Mouse (Mus musculus): Measurements from ENCODE around the gene A730061H03Rik.

- TF ChIP-seq CTCF (IDR thresholded peaks at IDR 0.05; ENCODE audit: borderline replicate concordance, control insufficient read depth, extremely low read depth, insufficient read depth, low read length, poor library complexity) (no peak), POLR2A (IDR thresholded peaks at IDR 0.05; ENCODE audit: control insufficient read depth, extremely low read depth, insufficient read depth, low read length, poor library complexity) (no peak)
Observed at GRCm38 (mm10) chr14:55540067-55540786, 20.0 kb downstream of the A730061H03Rik start, which contains the start of gene Pck2.

All from thymus, adult 2 months (tissue).